Mouse (Mus musculus) liver (tissue): ENCODE results near the gene Nbea.
"Not testable (repeated sequence)": the region's sequence is repeated elsewhere in the genome, so short reads cannot be mapped to it uniquely, and the experiment has no call there.

Source experiments
- DNase-seq: peaks from one replicate; pipeline ENCODE4 v3.0.0-alpha.2; 2020; ENCODE audit warnings: mixed read lengths

Nbea gene

DNA sequence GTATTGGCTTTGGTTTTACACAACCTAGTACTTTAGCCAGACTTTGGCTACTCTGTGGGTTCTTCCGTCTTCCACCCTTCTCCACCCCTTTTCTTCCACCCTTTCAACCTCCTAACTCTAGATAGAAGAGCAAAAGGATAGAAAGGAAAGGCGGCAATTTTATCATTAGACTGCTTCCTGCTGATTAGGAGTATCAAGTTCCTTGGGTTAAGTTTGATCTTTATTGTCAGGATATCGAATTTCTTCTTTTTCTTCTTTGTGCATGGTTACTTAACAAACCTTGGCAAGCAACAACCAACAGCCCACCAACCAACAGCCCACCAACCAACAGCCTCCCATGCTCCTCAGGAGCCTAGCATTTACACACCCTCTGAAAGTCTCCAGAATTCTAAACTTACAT, 165.0 kb downstream of the Nbea start:
- no peak for DNase-seq

DNA sequence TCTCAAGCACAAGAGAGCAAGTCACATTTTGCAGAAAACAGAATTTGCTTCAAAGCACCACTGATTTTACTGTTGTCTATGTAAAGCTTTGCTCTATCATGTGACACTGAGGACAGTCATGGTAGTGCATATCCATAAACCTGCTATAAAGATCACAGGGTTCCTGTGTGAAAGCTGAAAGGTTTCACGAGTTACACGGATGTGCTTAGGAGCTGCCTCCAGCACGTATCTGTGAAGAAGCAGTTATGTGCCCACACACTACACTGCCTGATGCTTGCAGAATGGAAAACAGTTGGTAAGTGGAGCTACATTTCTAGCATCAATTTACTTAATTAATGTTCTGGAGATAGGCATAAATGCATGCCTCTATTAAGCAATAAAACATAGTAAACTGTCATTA, 172.4 kb downstream of the Nbea start:
- DNase-seq: no peak

- peak; percentile 13 for DNase-seq
Observed at GRCm38 (mm10) chr3:56007991-56008390, 175.5 kb downstream of the Nbea start.

- DNase-seq: no peak
Observed at GRCm38 (mm10) chr3:56000259-56000658, 183.2 kb downstream of the Nbea start.

DNA sequence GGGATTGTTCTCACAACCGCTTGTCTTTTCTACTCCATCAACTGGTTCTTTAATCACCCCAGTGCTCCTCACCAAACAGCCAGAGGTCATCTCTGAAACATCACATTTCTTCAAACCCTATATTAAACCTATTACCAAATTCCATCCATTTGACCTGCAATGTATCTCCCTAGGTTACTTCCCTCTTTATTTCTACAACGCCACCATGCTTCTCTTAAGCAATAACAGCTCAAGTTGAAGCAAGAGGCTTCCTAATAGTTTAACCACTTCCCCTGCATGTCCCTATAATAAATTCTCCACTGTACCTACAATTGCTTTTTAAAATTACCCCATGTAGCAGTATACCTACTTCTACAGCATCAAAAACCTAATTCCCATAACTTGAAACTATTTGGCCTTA, 205.1 kb downstream of the Nbea start:
- no peak for DNase-seq

GRCm38 (mm10) chr3:55976986-55977385, 206.5 kb downstream of the Nbea start:
- DNase-seq: not testable (repeated sequence)

DNA sequence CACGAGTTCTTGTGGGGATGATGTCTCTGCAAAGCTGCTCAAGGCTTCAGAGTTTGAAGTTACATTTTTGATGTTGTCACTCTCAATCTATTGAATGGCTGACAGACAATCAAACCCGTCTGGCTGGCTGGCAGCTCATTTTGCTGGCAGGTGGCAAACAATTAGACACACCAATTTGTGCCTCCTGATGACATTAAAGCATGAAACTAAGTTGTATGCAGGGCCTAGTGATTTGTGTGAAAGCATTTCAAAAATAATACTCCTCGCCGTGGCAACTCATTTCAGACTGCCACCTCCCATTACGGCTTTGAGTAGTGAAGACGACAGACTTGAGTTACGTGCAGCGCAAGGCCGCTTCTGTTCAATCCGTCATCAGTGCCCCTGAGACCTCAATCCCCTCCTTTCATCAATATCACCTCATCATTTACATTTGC, 217.8 kb downstream of the Nbea start:
- no peak for DNase-seq

DNA sequence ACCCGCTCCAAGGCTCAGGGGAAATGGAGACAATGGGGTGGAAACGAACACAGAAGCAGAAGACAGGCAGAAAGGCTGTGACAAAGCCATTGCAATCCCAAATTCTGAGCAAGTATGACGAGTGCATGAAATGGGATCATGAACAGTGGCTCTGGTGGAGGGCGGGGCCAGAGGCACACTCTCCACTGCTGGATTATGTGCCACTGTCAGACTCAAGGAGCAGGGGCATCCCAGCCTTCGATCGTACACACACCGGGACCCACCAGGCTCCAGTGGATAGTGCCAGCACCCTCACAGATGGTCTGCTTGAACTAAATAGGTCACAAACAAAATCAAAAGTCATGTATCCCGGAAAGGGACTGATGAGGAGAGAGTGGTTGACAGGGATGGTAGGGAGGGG, 220.5 kb downstream of the Nbea start:
- DNase-seq: no peak

DNA sequence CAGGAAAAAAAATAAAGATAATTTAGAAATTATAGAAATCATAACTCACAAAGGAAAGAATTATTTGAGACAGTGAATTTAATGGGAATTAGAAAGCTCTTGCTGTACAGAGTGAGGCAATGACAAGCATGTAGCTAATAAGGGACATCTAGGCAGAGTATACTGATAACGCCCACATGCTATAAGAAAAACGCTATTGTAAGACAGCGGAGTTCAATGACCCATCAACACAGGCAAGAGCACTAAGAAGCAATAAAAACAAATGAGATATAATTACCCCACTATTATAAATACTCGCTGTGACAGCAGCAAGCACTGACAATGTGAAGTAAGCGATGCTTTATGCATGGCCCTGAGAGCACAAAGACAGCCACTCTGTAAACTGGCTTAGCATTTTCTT, 233.5 kb downstream of the Nbea start:
- no peak for DNase-seq

- no peak for DNase-seq
Observed at GRCm38 (mm10) chr3:55949148-55949547, 234.4 kb downstream of the Nbea start.

- no peak for DNase-seq
Observed at GRCm38 (mm10) chr3:55927343-55927742, 256.2 kb downstream of the Nbea start.

GRCm38 (mm10) chr3:55909290-55909689, 274.2 kb downstream of the Nbea start:
- no peak for DNase-seq

- DNase-seq: no peak
Observed at GRCm38 (mm10) chr3:55890574-55890973, 292.9 kb downstream of the Nbea start.

DNA sequence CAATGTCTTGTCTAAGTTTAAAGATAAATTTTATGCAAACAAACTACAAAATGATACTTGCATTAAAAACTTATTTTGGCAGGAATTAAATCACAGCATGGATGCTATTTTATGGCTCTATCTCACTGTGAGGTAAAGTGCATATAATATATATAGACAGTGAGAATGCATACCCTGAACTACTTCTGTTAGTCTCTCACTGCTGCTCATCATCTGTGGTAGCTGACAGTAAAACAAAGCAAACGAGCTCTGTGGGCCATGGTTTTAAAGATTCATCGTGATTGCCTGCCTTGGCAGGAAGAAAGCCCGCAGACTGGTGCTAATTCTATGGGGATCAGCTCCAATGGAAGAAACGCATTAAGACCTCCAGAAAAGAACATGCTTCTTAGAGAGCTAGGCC, 294.3 kb downstream of the Nbea start:
- DNase-seq: no peak

- DNase-seq: no peak
Observed at GRCm38 (mm10) chr3:55887829-55888210, 295.7 kb downstream of the Nbea start.

- DNase-seq: no peak
Observed at GRCm38 (mm10) chr3:55887193-55887828, 296.2 kb downstream of the Nbea start.

DNA sequence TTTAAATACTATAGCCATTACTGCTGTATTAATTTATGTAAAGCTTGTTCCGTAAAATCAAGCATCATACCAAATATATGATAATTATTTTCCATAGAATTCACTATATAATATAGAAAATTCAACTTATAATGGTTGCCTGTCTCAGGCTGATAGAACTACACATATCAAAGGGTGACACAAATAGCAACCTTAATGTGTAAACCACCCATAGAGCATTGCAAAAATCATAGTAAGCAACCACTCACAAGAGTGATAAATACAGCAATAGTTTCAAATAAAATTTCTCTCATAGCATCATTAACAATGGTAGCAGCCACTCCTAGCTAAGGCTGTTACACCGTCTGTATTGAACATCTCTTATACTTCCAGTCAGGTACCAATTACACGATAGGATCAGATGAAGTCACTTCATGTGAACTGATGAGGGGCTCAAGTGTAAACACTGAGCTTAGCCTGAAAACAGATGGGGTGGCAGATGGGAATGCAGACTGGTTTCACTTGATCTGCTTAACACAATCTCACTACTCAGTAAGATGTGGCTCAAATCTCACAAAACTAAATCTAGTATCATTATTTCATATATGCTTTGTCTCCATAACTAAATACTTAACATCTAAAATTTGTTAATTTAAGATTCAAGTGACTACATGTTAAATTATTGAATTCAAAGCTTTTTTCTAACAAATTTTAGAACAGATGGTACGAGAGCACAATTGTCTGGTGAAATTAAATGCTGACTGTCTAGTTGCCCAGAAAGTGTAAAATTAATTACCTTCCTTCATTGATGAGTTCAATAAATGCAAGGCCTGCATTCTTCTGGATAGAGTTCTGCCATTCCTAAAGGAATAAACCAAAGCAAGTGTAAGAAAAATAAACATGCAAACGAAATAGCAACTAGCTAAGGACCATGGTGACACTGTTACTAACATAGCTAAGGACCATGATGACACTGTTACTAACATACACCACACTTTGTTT, 310.3 kb downstream of the Nbea start:
- no peak for DNase-seq

- no peak for DNase-seq
Observed at GRCm38 (mm10) chr3:55852488-55852887, 331.0 kb downstream of the Nbea start.

DNA sequence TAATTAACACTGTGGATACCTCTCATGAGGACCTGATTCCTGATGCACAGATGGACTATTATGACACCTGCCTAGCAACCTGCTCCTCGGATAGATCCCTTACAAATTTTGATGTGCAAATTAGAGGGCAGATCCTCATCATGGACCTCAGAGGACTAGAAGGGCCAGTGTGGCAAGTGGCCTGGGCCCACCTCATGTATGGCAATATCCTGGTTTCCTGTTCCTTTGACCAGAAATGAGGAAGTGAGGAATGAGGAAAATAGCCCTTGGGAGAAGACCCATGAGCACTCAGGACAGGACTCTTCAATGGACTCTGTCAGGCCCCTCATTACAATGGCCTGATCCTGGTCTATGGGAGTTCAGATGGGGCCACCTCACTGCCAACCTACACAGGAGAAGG, 336.4 kb downstream of the Nbea start:
- no peak for DNase-seq

DNA sequence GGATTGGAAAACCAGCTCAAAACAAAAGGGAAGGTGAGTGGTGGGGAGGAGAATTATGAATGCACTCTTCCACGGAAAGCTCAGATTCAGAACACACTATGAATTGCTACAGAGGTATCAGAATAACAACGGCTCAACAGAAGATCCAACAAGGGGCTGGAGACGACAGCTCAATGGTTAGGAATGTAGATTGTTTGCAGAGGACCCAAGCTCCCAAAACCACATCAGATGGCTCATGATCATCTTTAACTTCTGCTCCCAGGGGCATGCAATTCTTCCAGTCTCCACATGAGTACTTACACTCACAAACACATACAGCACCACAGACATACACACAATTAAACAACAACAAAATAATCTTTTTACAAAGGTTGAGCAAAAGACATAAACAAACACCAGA, 346.3 kb downstream of the Nbea start:
- DNase-seq: no peak

GRCm38 (mm10) chr3:55835207-55835606, 348.3 kb downstream of the Nbea start:
- no peak for DNase-seq

DNA sequence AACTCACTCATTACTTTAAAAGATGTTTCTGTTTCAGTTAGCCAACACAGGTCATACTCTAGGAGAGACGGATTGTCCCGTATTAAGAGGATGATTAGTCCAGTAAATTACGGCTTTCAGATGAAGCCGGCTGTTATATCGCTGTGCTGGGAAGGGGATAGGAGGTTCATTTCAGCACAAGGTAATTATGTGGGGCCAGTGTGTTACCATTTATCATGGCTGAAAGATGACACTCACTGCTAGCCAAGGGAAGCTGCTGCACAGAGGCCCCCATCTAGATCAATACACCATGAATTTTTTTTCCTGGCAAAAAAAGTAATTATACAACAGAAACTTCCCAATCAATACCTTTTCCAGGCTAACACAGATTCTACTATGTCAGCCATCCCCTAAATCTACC, 353.3 kb downstream of the Nbea start:
- DNase-seq: no peak

DNA sequence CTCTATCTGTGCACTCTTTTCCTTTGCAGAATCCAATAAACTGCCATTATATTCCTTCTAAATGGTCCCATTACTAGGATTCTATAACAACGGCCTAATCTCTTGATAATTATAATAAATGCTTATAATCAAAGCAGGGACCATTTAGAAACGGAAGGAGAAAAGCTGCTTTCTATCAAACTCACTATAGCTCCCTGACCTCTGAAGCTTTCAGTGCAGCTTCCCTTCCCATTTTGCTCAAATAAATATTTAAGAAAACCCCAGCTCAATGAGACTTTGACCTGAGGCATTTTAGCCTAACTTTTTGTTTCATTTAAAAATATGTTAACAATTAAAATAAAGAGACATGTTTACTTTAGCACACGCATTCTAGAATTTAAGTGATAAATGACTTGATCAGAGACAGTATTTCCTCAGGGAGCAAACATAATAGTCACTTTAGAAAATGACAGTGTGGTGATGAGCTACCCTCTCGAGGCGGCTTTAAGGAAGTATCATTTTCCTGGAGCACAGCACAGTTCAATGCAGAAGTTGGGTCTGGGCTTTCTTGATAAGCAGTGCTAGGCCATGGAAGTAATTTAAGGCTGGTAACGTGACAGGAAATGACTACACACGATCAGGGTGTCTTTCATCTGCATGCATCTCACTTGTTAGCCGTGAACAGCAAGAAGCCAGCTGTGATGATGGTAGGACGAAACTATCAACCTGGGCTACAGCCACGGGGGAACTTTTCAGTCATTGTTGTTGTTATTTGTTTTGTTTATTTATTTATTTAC, 354.8 kb downstream of the Nbea start:
- peak; percentile 11 for DNase-seq
